Mouse (Mus musculus) splenic B cell, adult 2 months (primary cell): ENCODE measurements around the gene Vac14.
A peak's percentile ranks its signal among the peaks of the same experiment; 100 is the strongest.

Source experiments
- DNase-seq: peaks from one replicate; pipeline ENCODE4 v3.0.0-alpha.2; 2011; ENCODE audit warnings: low read depth, low spot score
- H3K27me3 ChIP-seq: 2 replicates; pipeline ENCODE4 v1.6.1; 2012; ENCODE audit warnings: mild to moderate bottlenecking, low read length, moderate library complexity, mixed read lengths; ENCODE audit not compliant: control insufficient read depth, poor library complexity, insufficient read depth, severe bottlenecking
- H3K36me3 ChIP-seq: 2 replicates; pipeline ENCODE4 v1.6.1; 2012; ENCODE audit warnings: mild to moderate bottlenecking, low read length, moderate library complexity, mixed read lengths; ENCODE audit not compliant: control insufficient read depth, poor library complexity, insufficient read depth, severe bottlenecking

The Vac14 gene

DNA sequence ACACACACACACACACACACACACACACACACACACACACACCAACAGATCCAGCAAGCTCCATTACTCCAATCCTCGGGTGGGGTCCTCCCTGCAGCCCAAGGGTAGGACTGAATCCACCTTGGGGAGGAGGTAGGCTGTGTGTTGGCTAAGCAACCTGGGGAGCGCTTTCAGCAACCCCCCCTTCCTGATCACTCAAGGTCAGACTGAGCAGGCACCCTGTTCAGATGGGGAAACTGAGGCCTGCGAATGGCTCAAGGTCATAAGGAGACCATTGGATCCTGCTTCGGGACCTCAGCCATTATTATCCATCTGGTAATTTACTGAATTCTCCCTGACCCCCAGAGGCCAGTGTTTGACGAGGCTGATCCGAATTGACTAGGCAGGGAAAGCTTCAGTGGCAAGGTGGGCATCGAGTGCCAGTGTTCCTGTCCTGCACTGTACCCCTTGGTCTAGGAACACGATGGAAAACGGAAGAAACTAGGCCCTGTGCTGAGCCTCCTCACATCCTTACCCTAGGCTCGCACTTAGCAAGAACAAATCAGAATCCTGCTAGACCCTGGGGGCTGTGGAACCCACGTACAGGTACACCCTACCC is 104.1 kb downstream of the Vac14 start:
- no peak for DNase-seq
- no peaks in the 10 kb centered on the region for H3K36me3 ChIP-seq
- no peaks in the 10 kb centered on the region for H3K27me3 ChIP-seq

DNA sequence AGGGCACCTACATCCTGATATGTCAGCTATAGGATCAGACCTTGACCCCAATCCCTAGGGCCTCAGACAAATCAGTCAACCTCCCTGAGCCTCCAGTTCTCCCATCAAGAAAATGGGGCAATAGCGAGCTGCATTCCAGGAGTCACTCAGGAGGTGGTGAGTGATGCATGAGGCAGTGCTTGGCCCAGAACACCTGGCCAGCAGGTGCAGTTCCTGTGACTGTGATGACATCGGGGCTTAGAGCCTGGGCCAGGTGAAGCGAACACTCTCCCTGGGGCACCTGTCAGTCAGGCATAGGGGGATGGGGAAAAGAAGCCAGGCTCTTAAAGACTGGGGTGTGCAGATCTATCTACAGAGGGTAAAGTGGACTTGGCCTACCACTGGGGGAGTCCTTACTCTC is 106.1 kb downstream of the Vac14 start:
- no peaks in the 10 kb centered on the region for H3K27me3 ChIP-seq
- H3K36me3 ChIP-seq = no peaks in the 10 kb centered on the region
- no peak for DNase-seq

- Histone ChIP-seq H3K36me3 (no peaks in the 10 kb centered on the region), H3K27me3 (no peaks in the 10 kb centered on the region)
- DNase-seq = no peak
These were observed 106.9 kb downstream of the Vac14 start for GRCm38 (mm10) chr8:110725084-110725838.

DNA sequence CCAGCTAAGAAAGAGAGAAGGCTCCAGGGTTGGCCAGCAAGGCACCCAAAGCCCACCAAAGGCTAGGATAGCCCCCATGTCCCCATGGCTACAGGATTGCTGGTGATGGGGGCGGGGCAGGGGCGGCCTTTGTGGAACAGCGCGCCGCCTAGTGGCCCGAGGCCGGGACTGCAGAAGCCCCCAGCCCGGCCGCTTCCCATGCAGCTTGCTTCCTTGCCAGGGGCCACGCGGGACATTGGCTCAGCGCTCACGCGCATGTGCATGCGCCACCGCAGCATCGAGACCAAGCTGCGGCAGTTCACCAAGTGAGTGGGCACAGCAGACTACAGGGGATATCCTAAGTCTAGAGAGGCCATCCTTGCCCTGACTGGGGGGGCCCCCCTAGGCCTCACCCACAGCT is 108.5 kb downstream of the Vac14 start:
- H3K27me3 ChIP-seq = no peaks in the 10 kb centered on the region
- no peaks in the 10 kb centered on the region for H3K36me3 ChIP-seq
- DNase-seq = peak; percentile 27

DNA sequence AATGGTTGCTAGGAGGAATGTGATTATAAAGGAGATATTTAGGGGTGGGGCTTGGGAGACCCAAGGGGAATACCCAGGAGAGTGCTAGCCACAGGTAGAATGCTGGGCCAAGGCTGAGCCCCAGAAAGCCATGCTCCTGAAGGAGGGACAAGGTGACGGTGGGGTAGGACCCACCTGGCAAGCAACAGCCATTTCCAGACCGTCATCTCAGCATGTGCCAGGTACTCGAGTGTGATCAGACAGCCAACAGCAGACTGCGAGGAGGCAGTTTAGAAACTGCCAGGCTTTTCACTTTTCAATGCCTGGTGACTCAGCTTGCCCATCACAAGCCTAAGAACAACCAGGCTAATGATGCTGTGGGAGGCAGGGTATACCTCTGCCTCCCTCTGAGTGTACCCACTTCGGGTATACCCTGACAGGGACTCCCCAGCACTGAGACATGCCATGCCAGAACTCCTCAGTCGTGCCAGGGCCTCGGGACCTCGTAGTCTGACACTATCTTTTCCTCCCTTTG is 113.0 kb downstream of the Vac14 start:
- H3K27me3 ChIP-seq = no peaks in the 10 kb centered on the region
- no peaks in the 10 kb centered on the region for H3K36me3 ChIP-seq
- DNase-seq = no peak

GRCm38 (mm10) chr8:110733036-110733435 is 114.7 kb downstream of the Vac14 start:
- no peak for DNase-seq
- no peaks in the 10 kb centered on the region for H3K27me3 ChIP-seq

GRCm38 (mm10) chr8:110738591-110739195 is 120.3 kb downstream of the Vac14 start:
- H3K27me3 ChIP-seq = no peaks in the 10 kb centered on the region

More at GRCm38 (mm10) chr8:110733036-110733435, 114.7 kb downstream of the Vac14 start:
- H3K36me3 ChIP-seq = no peaks in the 10 kb centered on the region

GRCm38 (mm10) chr8:110740629-110741175 is 122.3 kb downstream of the Vac14 start:
- no peak for DNase-seq
- Histone ChIP-seq H3K27me3 (no peaks in the 10 kb centered on the region), H3K36me3 (no peaks in the 10 kb centered on the region)

More at GRCm38 (mm10) chr8:110738591-110739195, 120.3 kb downstream of the Vac14 start:
- DNase-seq = no peak
- H3K36me3 ChIP-seq = no peaks in the 10 kb centered on the region

GRCm38 (mm10) chr8:110741816-110742451 is 123.5 kb downstream of the Vac14 start:
- DNase-seq = no peak
- H3K36me3 ChIP-seq = no peaks in the 10 kb centered on the region
- no peaks in the 10 kb centered on the region for H3K27me3 ChIP-seq

- Histone ChIP-seq H3K36me3 (no peaks in the 10 kb centered on the region), H3K27me3 (no peaks in the 10 kb centered on the region)
- DNase-seq = no peak
These were observed 124.0 kb downstream of the Vac14 start for GRCm38 (mm10) chr8:110742452-110742818.

DNA sequence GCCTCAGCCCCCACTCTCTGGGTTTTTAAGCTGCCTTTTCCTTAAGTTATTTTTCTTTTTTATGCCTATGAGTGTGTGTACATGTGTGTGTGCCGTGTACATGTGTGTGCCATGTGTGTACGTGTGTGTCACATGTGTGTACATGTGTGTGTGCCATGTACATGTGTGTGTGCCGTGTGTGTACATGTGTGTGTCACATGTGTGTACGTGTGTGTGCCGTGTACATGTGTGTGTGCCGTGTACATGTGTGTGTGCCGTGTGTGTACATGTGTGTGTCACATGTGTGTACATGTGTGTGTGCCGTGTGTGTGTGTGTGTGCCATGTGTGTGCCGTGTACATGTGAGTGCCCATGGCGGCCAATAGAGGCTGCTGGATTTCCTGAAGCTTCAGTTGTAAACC is 126.8 kb downstream of the Vac14 start:
- no peaks in the 10 kb centered on the region for H3K27me3 ChIP-seq
- no peaks in the 10 kb centered on the region for H3K36me3 ChIP-seq
- DNase-seq = no peak

GRCm38 (mm10) chr8:110746661-110747060 is 128.3 kb downstream of the Vac14 start:
- no peak for DNase-seq
- no peaks in the 10 kb centered on the region for H3K36me3 ChIP-seq
- H3K27me3 ChIP-seq = no peaks in the 10 kb centered on the region

DNA sequence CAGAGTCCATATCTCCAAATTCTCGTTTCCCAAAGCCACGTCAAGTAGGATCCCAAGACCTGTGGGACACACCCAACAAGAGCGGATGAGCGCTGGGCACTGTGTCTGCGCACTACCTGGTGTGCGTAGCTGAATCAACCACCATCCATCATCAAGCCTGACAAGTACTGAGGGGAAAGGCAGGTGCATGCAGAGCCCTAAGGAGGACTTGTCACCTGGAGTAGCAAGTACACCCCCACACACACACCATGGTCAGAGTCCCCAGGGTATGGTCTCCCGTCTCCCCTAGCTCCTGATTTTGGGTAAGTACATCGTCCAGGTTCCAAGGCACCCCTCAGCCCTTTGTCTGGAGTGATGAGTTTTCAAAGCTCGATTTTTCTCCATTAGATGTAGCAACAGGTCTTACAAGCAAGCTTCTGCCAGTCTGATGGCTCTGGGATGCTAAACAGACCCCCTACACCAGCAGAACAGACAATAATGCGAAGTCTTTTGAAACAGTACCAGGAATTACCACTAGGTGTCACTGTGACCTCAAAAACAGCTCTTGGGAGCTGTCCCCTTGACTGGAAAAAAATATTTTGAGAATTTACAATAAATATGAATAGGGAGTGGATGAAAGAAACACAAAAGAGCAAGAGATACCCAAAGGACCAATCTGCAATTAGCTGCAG is 131.2 kb downstream of the Vac14 start:
- Histone ChIP-seq H3K36me3 (no peaks in the 10 kb centered on the region), H3K27me3 (no peaks in the 10 kb centered on the region)
- peak; percentile 75 for DNase-seq

DNA sequence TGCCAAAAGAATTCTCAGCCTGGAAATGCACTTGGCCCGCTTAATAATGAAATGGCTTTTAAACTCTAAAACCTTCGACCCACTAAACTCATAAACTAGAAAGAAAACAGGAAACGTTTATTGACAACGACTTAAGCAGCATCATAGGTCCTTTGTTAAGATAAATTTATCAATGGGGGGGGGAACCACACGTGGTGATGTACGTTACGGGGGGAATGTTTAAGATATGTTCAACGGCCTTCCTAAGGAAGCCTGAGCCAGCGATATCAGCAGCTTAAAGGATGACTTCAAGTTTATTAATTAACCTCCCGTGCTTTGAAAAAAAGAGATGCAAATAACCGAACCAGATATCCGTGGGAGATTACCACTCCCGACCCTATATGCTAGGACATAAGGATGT is 131.9 kb downstream of the Vac14 start:
- H3K36me3 ChIP-seq = no peaks in the 10 kb centered on the region
- DNase-seq = no peak
- no peaks in the 10 kb centered on the region for H3K27me3 ChIP-seq
